Mouse (Mus musculus): ENCODE results near the gene Capn10.

GRCm38 (mm10) chr1:92914993-92915392 lies 19.2 kb upstream of the Capn10 start:
- TF ChIP-seq POLR2A (IDR thresholded peaks at IDR 0.05; ENCODE audit: insufficient read depth, low read depth, low read length) (no peak), CTCF (IDR thresholded peaks at IDR 0.05) (no peak)
